Mouse (Mus musculus) embryo, embryonic 10 days (tissue): Measurements from ENCODE around the gene 4931406P16Rik.

Source experiments
- DNase-seq: peaks from one replicate; pipeline ENCODE4 v3.0.0-alpha.2; 2015; ENCODE audit warnings: low spot score

The 4931406P16Rik gene

DNA sequence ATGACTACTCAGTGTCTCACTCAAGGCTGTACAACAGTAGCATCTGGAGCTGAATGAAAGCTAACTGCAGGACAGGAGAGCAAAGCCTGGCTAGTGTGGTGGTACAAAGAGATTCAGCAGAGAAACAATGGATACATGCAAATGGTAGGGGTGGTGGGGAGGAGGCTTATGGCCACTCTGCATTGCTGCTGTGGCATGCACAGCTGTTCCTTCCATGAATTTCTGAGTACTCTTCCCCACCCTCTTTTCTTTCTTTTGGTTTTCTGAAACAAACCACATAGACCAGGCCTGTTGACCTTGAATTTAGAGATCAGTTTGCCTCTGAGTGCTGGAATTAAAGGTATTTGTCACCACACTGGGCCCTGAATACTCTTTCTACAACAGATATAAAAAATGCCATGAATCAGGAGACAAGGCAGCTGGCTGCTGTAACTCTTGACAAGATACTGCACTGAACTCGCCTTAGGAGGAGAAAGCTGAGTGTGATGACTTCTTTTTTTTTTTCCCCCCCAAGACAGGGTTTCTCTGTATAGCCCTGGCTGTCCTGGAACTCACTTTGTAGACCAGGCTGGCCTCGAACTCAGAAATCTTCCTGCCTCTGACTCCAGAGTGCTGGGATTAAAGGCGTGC, 66.4 kb downstream of the 4931406P16Rik start:
- DNase-seq: no peak

DNA sequence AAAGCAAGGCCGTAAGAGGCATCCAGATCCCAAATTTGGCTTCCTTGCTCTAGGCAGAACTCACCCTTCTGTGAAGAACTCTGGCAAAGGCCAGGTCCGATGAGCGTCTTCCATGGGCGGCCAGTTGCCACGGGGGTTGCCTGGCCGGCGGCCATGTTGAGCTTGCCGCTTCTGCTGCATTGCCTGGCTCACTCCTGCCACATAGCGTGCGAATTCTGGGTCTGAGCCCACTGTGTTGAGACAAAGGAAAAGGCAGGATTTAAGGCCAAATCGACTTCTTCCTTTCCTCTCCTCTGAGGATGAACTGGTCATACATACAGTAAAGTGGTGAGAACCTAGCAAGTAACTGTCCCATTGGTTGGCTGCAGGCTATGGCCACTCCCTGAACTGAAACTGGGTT, 71.2 kb downstream of the 4931406P16Rik start:
- DNase-seq: no peak

DNA sequence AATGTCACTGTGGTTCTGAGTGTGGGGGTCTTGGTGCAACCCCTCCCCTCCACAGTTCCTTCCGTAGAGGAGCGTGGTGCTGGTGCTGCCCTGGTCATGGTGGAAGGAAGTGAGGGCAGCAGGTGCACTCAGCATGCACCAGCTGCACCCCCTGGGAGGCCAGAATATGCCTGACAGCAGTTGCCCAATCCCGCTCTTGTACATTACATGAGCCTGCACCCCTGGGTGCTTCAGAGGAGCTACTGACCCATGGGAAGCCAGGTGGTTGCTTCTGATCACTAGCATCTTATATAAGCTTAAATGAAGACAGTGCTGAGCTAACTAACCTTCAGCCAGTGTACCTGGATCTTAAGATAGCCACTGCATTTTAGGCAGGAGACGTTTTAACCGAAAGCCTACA, 75.3 kb downstream of the 4931406P16Rik start:
- no peak for DNase-seq

DNA sequence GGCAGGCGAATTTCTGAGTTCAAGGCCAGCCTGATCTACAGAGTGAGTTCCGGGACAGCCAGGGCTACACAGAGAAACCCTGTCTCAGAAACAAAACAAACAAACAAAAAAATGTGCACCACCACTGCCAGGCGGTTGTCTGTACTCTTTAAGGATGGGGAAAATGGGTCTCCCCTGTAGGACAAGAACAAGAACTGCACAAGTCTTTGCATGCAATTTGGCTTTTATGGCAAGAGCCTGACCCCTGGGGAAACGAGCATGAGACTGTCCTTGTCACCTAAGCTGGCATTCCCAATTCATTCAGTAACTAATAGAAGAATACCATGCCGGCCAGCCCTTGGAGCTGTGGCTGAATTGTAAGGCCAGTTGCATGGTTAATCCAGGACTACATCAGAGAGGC, 77.7 kb downstream of the 4931406P16Rik start:
- no peak for DNase-seq

DNA sequence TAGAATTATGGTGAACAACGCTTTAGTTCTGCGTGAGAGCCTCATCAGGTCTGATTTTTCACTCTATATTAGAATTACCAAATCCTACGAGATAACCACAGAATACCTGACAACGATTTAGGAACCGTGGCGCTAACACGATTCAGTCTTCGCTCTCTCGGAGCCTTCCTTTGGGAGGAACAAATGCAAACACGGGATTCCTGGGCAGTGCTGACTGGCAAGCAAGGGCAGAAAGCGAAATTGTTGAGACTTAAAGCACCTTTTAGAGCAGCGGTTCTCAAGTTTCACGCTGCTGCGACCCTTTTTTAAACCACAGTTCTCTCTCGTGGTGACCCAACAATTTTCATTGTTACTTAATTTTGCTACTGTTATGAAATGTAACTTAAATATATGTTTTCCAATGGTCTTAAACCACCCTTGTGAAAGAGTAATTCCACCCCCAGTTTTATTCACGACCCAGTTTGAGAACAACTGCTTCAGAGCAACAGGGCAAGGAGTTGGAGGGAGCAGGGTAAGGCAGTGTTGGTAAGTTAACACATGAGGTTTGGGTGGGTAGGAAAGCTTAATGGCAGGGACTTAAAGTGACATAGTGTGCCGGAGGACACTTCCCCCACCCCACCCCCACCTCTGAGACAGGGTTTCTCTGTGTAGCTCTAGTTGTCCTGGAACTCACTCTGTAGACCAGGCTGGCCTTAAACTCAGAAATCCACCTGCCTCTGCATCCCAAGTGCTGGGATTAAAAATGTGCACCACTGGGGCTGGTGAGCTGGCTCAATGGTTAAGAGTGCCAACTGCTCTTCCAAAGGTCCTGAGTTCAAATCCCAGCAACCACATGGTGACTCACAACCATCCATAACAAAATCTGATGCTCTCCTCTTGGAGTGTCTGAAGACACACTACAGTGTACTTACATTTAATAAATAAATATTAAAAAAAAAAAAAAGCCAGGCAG, 78.5 kb downstream of the 4931406P16Rik start:
- peak; percentile 52 for DNase-seq

DNA sequence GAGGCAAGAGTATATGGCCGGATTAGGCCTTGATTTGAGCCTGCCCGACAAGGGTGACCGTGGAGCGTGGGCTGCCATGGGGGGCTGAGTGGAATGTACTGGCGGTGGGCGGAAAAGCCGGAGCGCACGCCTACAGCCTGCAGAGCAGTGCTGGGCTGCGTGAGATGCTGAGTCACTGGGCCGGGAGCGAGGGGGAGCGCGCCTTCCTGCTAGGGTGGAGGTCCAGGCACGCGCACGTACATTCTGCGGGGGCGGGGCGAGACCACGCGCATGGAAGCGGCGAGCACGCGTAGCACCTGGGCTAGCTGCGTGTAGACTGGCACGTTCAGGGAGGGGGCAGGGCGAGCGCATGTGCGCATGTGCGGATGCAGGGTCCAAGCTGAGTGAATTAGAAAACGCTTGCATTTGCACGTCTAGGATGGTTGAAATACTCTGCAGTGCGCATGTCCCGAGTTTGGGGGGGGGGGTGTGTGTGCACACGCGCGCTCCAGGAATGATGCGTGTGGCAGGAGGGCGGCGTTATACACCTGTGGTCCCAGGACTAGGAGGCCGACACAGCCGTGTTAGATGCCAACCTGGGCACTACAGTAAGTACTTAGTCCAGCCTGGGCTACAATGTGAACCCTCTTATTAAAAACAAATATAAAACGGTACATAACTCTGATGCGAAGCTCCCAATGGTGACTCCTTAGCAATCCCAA, 79.3 kb downstream of the 4931406P16Rik start:
- peak; percentile 100 for DNase-seq

DNA sequence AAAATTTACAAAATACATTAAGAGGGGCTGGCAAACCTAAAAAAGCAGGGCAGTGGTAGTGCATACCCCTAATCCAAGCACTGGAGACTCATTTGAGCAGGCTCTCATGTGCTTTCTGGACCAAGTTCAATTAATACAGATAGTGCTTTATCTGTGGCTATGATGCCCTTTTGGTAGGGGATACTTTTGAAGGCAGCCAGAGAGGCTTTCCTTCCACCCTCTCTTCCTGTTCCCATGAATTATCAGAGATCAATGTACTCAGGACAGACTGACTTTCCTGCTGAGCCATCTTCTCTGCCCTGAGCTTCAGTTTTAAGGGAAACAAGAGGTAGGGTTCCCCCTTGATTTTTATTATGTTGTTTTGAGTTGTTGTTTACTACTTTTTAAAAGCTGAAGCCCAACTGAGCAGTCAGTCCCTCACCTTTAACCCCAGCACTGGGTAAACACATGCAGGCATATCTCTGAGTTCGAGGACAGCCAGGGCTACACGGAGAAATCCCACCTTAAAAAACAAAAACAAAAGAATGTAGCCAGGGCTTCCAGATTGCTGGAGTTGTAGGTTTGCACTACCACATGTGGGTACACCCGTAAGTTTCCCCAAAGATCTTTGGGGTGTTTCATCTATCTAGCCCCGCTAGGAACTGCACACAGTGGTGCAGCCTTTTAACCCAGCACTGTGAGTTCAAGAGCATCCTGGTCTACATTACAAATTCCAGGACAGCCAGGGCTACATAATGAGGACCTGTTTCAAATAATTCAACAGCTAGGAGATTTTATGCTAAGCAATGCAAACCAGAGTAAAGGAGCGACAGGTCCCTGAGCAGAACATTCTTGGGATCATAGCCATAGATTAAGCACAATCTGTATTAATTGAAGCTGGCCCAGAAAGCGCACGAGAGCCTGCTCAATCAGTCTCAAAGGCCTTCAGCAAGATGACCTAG, 80.3 kb downstream of the 4931406P16Rik start:
- no peak for DNase-seq

DNA sequence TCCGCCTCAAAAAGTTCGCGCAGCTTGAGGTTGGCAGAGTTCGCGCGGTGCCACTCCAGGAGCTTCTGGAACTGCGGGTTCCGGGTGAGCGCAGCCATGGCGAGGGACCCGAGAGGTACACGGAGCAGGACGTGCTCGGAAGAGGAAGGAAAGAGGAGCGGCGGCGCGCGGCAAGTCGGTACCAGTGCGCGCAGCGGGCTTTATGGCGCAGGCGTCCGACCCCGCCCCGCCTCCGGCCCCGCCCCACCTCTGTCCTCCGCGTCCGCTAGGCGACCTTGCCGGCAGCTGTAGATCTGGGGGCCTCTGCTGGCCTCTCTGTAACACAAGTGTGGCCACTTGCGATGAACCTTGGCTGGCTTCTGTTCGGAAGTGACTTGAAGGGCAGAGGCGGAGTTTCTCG, 83.2 kb downstream of the 4931406P16Rik start, which contains the start of gene Gpi1:
Gene Gpi1, minus strand, starts transcription at position 221 of the 400 bp plus-strand sequence.
- peak; percentile 90 for DNase-seq

DNA sequence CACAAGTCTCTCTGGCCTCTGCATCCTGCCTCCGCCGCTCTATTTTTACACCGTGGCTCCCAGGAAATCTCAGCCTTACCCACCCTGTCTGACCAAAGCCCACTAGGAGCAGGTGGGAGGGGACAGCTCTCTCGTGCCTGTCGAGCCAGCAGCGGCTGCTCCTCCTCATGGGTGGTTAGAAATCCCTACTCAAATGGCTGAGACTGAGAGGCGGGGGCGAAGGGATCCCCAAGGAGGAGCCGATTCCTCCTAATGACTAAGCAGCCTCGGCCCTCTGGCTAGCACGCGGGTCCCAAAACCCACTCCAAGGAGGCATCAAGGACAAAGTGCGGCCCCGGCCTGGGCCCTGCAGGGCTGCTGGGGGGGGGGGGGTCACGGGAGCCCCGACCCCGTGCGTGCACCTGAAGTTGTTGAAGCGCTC, 83.7 kb downstream of the 4931406P16Rik start:
- peak; percentile 62 for DNase-seq

DNA sequence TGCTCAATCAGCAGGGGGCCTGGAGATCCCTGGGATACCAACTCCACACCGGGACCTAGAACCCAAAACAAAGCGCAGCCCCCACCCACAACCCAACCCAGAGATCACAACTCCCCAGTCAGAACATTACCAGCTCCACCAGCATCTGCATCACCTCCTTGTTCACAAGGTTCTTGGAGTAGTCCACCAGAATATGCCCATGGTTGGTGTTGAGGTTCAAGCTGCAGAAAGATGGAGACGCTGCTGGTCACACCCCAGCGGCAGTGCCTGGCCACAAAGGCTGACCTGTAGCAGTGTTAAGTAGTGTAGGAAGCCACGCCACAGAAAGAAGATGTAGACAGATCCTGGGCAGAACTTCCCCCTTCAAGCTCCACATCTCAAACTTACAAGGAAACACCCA, 84.2 kb downstream of the 4931406P16Rik start:
- DNase-seq: peak; percentile 22

DNA sequence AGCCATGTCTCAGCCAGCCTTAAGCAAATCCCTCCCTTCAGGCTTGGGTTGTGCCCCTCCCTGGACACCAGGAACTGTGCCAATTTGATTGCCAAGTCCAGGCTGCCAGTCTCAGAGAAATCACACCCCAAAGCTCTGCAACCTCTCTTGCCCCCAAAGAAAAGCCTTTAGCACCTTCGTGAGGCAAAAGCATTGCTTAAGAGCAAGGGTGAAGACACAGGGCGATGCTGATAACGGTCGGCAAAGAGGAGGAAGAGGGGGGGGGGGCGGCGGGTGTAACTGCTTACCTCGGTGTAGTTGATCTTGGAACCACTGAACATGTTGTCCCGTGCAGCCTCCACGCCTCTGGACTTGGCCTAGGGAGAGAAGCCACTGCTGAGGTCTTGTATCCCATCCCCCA, 84.7 kb downstream of the 4931406P16Rik start:
- no peak for DNase-seq

DNA sequence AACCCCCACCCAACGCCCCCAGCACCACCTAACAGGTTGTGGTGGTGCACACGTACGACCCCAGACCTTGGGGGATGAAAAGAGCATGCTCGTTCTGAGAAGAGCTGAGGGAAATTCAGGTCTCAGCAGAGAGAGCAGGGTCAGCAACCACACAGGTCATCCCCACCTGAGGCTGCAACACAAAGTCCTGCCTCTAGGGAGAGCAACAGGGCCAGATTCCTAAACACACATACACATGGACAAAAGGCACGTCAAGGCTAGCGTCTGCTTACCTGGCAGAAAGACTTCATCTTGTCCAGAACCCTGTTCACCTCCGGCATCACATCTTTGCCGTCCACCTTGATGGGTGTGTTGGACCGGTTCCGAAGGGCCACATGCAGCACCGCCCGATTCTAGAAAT, 86.5 kb downstream of the 4931406P16Rik start:
- no peak for DNase-seq

DNA sequence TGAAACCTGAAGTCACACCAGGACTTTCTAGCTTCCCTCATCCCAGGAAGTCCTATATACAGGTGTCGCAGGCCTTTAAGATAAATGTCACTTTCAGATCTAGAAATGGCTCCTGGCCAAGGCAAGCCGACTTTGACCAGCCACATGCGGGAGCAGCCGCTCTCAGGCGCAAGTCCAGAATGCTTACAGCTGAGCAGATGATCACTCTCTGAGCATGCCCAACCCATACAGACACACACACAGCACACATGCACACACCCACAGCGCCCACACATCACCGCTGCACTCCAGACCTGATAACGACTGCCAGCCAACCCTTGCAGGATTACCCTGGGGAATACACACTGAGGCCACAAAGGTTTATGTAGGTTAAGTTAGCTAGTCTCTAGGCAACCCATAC, 87.3 kb downstream of the 4931406P16Rik start:
- DNase-seq: no peak

DNA sequence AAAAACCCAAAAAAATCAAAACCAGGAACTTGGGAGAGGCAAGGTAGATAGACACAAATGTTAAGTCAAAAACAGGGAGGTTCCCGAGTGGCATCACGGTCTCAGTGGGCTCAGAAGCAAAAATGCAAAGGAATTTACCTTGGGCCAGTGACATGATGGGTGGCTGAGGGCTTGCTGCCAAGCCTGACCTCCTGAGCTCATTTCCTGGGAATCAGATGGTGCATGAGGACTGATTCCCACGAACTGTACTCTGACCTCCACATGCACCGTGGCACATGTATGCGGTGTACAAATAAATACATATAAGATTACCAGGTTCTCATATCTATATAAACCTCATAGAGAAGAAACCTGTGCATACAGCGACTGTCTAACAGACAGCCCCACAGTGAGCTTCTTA, 89.0 kb downstream of the 4931406P16Rik start:
- DNase-seq: no peak

DNA sequence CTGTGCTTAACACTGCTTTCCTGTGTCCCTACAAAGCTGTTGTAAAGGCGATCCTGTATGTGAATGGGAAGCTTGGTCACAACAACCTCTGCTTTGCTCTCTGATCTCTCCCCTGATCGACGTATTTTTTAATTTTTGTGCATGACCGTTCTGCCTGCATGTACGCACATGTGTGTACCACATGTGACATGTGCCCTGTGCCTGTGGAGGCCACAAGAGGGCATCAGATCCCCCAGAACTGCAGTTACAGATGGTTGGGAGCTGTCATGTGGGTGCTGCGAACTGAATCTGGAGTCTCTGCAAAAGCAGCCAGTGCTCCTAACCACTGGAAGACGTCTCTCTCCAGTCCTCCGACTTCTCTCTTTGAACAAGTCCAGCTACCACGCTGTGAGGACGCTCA, 91.0 kb downstream of the 4931406P16Rik start:
- no peak for DNase-seq

DNA sequence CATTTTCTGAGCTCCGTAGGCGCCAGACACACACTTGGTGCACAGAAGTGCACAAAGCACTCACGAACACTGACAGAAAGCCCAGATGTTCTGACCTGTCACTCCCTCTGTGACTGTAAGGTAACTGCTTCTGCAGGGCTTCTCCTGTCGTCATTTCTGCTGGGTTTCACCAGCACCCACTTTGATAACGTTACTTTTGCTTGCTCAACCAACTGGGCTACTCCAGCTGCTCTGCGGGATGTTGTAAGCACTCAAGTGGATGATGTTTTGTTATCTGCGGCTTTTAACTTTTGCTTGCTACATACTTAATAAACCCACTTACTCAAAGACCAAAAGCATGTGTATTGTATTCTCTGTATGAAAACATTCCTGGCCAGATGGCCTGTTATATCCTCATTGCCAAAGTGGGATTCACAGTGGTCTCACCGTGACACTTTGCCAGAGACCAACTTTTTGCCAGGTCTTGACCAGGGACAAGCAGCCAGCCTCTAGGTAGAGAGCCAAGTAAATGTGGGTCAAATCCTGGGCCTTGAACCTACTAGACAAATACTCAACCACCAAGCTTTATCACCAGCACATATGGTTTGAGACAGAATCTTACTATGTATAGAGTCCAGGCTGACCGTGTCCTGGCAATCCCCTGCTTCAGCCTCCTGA, 91.6 kb downstream of the 4931406P16Rik start:
- no peak for DNase-seq

DNA sequence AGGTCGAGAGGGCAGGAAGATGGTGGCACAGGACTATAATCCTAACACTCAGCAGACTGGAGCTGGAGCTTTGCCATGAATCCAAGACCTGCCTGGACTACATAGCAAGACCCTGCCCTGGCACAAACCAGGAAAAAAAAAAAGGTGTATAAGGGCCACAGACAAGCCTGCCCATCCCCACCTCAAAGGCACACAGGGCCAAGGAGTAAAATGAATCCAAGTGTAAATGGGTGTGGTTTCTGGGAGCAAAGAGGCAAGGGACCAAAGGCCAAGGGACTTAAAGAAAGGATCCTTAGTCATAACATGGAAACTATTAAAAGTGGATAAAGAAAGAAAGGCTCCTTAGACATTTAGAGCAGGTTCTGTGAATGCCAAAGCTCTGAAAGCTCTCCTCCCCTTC, 94.9 kb downstream of the 4931406P16Rik start:
- no peak for DNase-seq

DNA sequence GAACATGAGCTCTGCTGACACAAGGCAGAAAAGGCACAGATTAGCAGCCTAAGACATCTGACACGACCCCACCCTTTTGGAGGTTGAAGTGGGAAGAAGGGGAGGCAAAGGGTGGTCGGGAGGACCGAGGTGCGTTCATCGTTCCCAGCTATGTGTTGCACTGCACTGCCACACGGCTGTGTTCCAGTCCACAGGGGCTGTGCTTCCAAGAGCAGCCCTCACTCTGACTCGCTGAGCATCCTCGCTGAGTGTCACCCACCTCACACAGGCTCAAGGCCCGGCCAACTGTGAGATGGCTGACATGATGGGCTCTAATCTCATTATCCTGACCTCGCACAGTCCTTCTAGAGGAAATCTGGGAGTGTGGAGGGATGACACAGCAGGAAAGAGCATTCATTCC, 96.9 kb downstream of the 4931406P16Rik start:
- no peak for DNase-seq

DNA sequence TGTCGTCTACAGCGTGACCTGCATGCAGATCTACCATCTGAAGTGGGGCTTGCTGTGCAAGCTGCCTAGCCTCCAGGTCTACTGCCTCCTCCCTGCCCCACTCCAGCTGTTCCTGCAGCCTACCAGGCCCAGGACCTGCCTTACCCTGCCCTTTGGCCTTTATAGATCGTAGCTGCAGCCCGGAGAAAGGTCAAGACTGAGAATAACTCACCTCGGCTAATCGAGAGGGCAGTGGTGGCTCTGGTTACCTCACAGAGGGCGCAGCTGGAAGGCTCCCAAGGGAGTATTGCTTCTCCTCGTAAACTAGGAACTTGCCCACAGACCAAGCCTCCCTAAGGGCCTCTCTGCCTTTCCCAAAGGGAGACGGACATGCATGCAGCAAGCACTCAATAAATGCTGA, 97.9 kb downstream of the 4931406P16Rik start:
- no peak for DNase-seq

DNA sequence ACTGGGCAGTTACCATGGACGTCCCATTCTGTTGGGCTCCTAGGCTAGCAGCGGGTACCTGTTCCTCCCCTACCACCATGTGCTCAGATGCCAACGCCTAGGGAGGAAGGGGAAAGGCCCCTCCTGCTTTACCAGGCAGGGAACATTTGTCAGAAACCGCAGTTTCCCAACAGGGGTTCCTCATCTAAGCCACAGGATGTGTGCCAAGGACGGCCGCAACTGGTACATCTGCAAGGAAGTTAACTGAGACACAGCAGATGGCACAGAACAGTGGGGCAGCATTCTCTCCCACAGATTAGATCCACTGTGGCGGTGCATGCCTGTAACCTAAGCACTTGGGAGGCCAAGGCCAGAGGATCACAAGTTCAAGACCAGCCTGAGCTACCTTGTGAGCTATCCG, 98.7 kb downstream of the 4931406P16Rik start:
- no peak for DNase-seq

DNA sequence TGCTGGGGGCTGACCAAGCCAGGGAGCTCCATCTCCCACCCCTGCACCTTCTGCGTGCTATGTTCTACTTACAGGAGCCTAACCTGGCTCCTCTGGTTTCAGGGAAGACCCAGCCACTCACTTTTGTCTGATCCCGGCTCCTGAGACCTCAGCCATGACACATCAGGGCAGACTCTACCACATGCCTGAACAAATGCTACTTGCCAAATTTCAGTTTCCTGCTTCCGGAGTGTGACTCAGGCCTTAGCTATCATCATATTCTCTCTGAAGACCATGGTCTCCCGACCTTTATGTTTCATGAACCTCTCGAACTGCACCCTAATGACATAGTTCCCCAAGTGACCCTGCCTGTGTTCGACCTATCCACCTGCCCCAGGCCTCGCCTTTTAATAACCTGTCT, 100.1 kb downstream of the 4931406P16Rik start:
- no peak for DNase-seq
